Mouse (Mus musculus) brain, embryonic 18.5 days (tissue): ENCODE results near the gene 4930404N11Rik.

Experiments used
- DNase-seq: peaks from one replicate; pipeline ENCODE4 v3.0.0-alpha.2; 2012; ENCODE audit warnings: low read depth, low spot score

The 4930404N11Rik gene

DNA sequence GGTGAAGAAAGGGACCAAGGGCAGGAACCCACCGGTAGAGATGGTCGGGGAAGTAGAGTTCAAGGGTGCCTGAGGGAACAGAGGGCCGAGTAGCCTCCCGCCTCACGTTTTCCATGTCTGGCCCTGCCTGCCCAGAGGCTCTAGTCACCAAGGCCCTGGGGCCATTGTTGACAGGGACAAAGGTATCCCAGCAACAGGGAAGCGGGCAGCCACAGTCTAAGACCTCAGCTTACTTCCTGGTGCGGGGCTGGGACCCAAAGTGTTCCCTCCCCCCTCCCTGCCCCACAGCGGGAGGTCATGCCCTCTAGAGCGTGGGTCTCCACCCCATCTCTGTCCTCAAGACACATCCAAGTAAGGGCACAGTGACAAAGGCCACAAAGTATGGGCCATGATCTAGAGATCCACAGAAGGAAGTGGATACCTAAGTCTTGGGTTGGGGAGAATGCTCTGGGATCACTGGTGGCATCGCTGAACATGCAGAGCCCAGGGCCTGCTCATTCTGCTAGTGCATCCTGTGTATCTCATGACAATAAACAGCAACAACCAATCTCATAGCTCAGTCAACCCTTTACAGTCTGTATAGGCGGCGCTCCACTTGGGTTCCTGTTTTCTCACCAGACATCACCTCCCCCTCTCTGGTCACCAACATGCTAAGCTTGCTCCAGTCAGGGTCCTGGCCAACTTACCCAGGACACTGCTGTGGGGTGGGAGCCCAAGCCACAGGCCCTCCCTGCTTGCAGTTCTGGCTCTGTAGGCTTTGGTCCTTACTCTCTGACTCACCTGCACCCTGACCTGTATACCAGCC lies at the start of gene 4930404N11Rik:
Gene 4930404N11Rik, minus strand, starts transcription at position 145 of the 805 bp plus-strand sequence.
- no peak for DNase-seq

DNA sequence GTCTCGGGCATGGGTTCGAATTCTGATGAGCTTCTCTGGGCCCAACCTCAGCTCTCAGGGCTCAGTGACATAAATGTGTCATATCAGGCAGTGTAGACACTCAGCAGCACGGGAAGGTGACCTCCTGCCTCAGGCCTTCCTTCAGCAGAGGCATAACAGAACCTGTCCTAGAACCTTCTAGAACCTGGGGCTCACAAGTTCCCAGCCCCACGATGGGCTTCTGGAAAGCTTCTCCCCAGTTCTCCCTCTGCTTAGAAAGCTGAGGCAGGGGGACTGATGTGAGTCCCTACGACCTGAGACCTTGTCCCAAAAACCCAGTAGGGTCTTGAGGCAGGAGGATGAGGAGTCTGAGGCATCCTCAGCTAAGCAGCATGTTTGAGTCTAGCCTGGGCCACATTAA lies 49.5 kb upstream of the 4930404N11Rik start:
- DNase-seq = no peak

DNA sequence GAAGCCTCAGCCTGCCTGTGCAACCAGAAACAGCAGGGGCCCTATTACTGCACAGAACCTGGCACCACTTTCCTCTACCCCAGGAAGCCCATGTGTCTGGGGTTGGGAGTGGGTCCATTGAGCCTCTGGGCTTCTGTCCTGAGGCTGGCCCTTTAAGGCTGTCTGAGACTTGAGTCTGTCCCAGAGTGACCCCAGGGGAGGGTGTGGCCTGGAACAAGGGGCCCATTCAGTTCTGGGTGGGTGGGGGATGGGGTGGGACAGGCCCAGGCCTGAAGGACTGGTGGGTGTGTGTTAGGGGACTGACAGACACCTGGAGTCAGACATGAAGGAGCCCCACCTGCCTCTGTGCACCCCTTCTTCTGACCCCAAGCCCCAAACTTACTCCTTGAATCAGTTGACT lies 49.1 kb upstream of the 4930404N11Rik start:
- no peak for DNase-seq

DNA sequence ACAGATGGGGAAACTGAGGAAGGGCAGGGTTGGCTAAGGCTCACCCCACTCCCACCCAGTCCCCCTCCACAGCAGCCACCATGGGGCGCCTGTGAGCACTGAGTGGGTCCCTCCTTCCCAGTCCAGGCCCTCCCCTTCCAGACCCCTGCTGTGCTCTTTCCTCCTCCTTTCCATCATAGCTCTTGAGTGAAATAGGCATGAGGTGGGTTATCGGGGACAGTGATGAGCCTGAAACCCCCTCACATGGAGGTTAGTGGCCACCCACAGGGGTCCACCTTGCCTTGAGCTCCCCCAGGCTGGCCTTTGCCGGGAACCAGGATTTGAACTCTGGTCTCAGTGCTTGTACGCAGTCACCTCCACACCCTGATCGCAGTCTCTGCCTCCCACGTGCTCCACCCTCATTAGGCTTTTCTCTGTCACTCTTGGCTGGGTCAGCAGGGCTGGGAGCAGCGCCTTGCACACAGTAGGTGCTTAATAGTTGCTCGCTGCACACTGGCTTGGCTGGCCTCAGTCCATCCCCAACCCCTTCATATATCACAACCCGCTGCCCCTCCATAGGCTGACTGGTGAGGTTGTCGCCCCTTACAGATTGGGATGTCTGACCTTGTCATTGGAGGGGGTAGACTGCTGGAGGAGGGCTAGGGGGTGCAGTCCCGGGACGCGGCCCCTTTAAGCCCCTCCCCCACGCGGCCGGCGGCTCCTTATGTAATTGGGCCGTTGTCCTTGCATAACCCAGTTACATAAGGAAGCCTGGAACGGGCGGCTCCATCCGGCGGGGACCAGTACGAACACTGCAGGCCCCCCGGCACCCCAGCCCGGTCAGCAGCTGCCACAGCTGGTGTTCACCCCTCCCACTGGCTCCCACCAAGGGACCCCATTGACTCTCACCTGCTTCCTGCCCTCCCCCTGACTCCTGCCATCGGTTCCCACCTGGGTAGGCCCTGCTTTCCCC lies 48.0 kb upstream of the 4930404N11Rik start:
- DNase-seq = no peak

DNA sequence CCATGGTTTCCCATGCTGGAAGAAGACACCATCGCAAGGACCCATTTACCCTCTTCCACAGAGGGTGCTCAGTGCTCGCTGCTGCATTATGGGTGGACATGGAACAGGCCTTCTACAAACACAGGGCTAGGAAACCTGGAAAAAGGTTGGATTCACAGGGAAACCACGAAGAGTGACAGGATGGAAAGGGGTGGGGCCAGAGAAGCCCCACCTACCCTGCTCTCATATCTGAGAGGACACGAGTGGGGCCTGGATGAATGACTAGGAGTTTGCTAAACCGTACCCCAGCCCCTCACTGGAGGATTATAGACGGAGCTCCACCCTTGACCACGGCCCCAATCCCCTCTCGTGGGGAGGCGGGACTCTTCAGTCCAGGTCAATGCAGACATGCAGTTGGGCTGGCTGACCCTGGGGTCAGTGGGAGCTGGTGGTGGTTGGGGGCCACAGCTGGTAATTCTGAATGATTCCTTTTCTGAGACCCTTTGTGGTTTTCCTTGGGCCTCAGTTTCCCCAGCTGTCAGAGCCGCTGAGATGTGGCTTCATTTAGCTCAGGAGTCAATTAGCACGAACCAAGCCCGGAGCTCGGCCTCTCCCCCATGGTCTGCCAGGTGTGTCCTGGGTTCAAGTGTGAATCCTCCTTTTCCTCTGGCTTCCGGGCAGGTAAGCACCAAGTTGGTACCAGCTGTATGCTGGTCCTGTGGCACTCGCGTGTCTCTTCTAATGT lies 47.1 kb upstream of the 4930404N11Rik start:
- DNase-seq = no peak

DNA sequence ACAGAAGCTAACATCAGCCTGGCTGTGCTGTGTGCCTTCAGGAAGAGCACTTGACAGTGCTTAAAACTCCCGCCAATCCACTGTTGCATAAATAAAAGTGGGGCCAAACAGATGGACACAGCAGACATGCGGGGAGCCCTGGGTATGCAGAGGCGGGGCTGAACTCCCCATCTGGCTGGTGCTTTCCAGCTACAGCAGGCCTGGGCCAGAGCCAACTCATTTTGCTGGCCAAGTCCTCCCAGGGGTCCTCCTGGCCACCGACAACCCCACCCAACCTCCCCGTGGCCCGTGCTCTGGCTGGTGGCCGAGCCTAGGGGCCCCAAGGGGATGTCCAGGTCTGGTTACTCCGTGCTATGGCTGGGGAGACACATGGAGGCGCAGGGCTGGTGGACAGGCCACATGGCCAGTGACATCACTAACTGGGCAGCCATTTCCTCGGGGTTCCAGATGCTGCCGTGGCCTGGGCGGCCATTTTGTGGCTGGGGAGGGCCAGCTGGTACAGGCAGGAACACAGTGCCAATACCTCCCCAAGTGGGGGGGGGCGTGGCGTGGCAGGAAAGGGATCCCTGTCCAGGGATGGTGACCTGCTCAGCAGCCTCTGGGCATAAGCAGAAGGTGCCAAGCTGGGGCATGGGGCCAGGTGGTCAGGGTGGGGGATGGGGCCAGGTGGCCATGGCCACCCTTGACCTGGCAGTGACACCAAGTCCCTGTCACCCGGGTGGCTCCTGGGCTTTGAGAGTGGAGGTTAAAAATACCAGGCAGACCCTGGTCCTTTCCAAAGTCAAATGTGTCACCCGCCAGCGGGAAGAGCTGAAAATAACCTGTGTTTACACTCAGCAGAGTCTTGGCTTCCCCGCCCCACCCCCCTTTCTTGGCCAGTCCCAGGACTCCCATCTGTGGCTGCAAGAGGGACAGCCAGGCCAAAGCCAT lies 46.1 kb upstream of the 4930404N11Rik start:
- DNase-seq = no peak

DNA sequence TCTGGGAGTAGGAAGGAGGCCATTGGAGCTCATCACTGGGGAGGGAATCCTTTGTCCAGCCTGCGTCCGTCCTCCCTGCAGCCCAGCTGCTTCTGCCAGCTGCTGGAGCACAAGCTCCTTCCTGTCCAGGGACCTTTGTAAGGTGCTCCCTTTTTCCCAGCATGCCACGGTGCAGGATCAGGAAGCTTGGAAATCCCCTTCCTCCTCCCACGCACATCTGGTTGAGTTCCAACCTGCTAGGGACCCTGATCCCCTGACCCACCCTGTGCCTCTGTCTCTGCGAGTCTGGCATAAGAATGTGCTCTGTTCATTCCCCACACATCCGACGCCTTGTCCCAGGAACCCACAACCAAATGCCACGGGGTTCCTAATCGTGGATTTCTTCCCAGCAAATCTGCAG lies 45.4 kb upstream of the 4930404N11Rik start:
- DNase-seq = no peak

DNA sequence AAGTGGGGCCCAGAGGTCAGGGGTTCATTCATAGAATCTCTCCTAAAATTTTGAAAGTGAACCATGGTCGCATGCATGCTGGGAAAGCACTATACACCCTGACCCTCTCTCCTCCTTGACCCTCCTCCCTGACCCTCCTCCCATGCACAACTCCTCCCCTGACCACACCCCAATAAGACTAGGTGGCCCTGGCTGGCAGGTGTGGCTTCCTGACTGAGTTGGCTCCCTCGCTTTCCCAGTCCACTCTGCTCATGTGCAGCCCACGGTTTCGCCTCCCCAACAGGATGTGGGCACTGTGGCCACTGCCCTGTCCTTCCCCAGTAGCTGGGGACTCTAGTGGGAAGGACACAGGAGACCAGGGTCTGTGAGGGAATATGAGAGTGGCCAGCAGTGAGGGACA lies 44.7 kb upstream of the 4930404N11Rik start:
- no peak for DNase-seq

DNA sequence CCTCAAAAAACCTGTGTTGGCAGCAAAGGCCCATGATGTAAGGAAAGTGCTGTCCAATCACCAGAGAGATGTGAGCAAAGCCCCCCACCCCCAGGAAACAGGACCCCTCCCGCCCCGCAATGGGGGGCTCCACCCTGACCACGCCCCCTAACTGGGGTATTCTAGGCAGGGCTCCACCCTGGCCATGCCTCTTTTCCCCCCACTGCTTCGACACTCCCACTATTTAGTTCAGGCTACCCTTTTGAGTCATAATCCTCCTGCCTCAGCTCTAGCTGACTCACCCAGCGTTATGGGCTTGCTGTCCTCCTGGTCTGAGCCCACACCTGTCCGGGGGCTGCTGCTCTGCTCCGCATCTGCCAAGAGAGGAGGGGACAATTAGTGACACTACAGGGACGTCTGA lies 43.7 kb upstream of the 4930404N11Rik start:
- DNase-seq = no peak

DNA sequence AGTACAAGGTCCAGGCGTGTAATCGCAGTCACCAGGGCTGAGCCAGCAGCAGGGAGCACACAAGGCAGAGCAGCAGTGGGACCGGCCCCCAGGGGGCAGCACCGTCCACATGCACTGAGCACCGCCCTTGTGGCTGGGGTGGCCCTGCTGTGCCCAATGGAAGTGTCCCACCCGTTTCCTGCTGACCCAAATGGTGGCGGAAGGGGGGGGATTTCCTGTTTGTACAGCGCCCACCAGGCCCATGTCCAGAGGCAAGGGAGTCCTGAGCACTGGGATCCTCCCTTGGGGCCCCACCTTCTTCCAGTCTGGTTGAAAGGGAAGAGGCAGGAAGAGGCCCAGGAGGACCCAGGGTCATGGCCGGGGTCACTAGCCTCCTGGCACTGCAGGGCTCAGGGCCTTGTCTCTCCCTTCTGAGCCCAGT lies 43.3 kb upstream of the 4930404N11Rik start:
- no peak for DNase-seq

DNA sequence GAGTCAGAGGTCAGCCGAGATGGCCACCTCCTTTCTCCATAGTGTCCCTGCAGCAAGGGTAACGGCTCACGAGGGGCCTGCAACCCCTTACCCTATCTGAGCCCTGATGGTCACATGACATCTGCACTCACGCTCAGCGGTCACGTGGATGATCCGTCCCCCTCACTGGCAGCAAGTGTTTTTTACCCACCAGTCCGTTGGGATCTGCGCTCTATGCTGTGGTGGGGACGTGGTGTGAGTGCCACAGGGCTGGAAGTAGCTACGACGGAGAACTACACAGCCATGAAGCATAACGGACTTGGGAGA lies 42.8 kb upstream of the 4930404N11Rik start:
- no peak for DNase-seq

DNA sequence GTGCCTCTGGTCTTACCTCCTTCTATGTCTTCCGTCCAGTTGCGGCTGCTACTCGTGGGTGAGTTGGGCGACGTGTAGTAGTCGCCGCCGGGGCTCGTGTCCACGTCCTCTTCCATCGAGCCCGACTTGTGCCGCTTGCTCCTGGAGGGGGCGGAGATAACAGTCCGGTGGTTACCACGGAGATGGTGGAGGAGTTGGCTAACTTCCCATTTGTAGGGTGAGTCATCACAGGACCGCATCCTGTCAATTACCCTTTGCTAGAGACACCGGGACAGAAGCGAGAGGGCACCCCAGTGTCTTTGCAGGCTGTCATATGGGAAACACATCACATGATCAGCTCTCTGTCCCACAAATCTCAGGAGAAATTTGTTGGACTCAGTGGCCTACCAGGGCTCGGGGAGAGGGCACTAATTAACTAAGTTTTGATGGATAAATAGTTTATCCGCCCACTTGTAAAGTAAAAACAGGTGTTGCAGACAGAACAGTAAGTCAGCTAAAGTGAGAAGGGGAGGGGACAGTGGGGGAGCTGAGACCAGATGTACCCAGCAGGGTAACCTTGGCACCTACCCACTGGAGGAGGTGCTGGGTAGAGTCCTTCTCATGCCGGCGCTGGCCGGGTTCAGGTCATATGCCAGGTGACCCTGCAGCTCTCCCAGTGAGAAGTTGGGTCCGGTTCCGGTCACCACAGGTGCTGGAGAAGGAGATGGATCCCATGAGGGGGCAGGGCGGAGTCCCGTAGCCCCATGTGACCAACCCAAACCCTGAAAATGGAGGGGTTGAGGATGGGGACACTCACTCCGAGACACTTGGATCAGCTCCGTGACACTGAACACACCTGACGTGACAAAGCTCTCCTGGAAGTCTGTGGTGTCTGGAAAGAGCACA lies 42.2 kb upstream of the 4930404N11Rik start:
- DNase-seq = no peak

DNA sequence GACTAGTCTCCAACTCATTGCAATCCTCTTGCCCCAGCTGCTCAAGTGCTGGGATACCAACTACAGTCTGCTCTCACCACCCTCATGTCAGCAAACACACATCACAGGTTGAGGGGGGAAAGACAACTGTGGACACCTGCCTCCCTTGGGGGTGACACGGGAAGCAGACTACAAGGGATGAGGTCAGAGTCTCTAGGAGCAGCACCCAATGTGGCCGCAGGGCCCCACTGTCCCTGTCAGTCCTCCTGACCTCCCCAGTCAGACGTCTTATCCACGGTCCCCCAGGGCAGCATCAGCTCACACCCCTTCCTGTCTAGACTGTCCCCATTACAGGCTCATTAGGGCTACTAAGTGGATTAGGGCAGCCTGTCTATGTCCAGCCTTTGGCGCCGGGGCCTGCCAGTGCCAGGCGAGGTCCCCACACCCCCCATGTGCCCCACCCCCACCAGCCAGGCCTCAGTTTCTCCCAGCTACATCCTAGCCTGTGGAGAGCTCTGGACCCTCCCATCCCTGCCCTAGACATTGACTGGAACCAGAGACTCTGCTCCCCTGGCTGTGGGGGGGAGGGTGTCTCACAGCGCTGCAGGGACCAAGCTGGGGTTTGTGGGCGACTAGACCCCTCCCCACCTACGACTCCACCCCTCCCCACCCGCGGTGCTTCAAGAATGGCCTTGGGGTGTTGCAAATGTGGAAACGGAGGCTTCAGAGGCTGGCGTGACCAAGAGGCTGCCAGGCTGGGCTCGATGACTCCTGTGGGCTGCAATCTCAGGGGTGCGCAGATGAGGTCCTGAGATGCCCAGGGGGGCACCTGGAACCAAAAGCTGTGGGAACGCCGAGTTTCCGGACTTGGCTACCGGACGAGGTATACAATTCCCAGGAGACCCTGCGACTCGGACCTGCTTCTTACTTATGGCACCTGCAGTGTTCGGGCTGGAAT lies 41.2 kb upstream of the 4930404N11Rik start:
- DNase-seq = no peak

DNA sequence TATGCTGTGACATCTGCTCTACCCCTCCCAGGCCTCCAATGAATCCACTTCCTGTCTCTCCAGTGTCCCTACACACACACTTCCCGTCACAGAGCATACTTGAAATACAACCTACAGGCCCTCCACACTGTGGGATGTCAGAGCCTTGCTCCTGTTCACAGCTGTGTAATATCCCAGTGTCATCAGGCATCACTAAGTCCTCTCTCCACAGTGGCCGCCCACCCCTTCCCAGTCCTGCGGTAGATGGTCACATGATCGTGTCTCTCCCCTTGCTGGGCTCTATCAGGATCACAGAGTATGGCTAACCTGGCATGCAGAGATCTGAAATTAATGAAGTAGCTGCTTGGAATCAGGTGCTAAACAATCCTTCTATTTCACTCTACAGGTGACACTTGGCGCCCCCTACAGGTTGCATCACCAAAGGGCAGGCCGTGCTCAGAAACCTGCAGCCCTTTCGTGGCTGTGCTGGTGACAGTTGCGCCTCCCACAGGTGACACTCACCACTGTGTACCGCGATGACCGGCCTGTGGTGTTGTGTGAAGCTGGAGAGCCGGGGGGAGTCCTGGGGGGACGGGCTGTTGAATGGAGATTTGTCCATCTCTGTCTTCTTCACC lies 40.1 kb upstream of the 4930404N11Rik start:
- no peak for DNase-seq

DNA sequence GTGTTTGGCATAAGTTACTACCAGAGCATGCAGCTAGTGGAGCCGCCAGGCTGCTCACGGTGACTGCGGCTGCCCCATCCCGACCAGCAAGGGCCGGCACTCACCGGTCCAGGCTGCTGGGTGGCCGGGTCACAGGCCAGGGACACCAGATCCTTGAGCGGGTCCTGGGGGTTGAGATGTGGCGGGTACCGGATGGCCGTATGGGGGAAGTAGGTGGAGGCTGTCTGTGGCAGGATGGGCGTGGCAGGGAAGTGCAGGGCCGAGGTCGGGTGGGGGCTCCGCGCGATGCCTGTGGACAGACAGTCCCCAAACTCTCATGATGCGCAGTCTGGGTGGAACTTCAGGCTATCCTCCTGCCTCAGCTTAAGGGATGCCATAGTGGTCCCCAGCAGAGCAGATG lies 39.1 kb upstream of the 4930404N11Rik start:
- DNase-seq = no peak

DNA sequence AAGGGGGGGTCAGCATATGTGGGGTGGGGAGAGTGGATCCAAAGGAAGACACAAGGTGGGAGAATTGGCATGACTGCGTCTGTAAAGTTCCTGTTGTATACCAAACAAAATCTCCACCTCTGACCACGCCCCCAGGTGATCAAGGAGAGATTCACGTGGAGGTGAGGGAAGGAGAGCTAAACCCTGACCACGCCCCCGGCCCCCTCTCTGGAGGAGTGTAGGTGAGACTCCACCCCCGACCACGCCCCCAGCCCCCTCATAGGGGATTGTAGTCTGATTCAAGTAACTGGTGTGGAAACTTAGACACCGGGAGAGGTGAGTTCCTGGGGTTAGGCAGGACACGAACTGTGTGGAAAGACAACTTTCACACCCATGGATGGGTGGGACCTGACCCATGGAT lies 38.5 kb upstream of the 4930404N11Rik start:
- DNase-seq = no peak

DNA sequence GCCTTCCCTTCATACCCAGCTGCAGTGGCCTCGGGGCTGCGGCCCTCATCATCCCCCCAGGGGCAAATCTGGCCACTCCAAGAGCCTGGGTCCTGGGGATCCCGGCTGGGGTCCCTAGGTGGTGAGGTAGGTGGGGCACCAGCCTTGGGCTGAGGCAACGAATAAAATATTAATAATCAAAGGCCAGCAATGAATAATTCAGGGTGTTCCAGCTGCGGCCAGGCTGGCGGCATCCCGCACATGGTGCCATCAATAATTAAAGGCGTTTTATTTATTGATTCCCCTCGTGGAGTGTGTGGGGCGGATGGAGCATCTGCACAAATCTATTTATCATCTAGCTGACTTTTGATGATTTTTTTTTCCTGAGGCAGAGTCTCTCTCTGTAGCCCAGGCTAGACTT lies 37.9 kb upstream of the 4930404N11Rik start:
- no peak for DNase-seq

DNA sequence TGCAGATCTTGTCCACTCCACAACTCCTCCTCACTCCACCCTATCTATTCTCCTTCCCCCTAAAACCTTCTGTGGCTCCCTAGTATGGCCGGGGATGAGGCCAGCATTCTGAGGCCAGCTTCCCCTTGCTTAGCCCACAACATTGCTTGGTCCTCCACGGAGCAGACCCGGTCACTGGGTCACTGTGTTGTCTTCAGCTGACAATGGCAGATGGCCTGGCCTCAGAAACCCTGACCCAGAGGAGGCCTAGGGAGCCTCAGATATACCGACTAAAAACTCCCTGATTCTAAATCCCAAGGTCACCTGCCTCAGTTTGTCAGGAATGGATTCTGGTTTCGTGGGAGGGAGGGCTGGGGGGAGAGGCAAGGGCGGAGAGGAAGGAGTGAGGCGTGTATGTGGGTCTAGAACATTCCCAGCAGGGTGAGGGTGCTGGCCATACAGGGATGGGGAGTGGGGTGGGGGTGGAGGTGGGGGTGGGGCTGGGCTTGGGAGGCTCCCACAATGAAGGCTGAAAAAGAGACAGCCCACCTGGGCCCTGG lies 36.7 kb upstream of the 4930404N11Rik start:
- no peak for DNase-seq
